Mouse (Mus musculus) liver, embryonic 16.5 days (tissue): ENCODE measurements around the gene Slc1a7. TPM values are rescaled to one million over a fixed set of nuclear protein-coding genes. Genes with fewer than 3 reads are reported as not detected.
A peak's percentile ranks its signal among the peaks of the same experiment; 100 is the strongest.

ENCODE experiments used
- ATAC-seq: fragments of 200-750 bp; cut with Nextera tagmentation; 2 replicates; pipeline ENCODE4 v1.8.0; 2017; ENCODE audit warnings: low read depth, mild to moderate bottlenecking, moderate number of reproducible peaks, moderate library complexity
- H3K27ac ChIP-seq: fragments of 300-500 bp; sonication (generic); 2 replicates; pipeline ENCODE4 v1.5.1; 2014; ENCODE audit warnings: mild to moderate bottlenecking, low read length
- H3K27me3 ChIP-seq: fragments of 300-500 bp; sonication (generic); 2 replicates; pipeline ENCODE4 v1.6.1; 2014; ENCODE audit warnings: low read depth, low read length, mixed read lengths; ENCODE audit not compliant: control insufficient read depth, insufficient read depth
- H3K36me3 ChIP-seq: fragments of 300-500 bp; sonication (generic); 2 replicates; pipeline ENCODE4 v1.6.1; 2014; ENCODE audit warnings: mild to moderate bottlenecking; ENCODE audit not compliant: control insufficient read depth, insufficient read depth
- H3K4me1 ChIP-seq: fragments of 300-500 bp; sonication (generic); 2 replicates; pipeline ENCODE4 v1.6.1; 2014; ENCODE audit warnings: low read depth, low read length, mixed read lengths; ENCODE audit not compliant: control insufficient read depth
- H3K4me2 ChIP-seq: fragments of 300-500 bp; sonication (generic); 2 replicates; pipeline ENCODE4 v1.6.1; 2014; ENCODE audit warnings: low read depth, low read length, mixed read lengths
- H3K4me3 ChIP-seq: fragments of 300-500 bp; sonication (generic); 2 replicates; pipeline ENCODE4 v1.5.1; 2014; ENCODE audit warnings: low read depth, mild to moderate bottlenecking, low read length
- H3K9ac ChIP-seq: fragments of 300-500 bp; sonication (generic); 2 replicates; pipeline ENCODE4 v1.6.1; 2014; ENCODE audit warnings: low read depth, low read length
- H3K9me3 ChIP-seq: fragments of 300-500 bp; sonication (generic); replicated peaks from 2 replicates; pipeline ENCODE4 v1.6.1; 2016; ENCODE audit warnings: low read length; ENCODE audit not compliant: control insufficient read depth
- WGBS: fragments of 180-500 bp; shearing (Covaris S2); extraction: QIAGEN DNeasy Blood & Tissue Kit; methylation state at CpG from one replicate; pipeline ENCODE4 v1.1.7; 2014; ENCODE audit not compliant: insufficient replicate concordance; 5-methylcytosine and 5-hydroxymethylcytosine counted together
- polyA plus RNA-seq: library from polyadenylated mRNA; unstranded; fragments of >200 nt; fragmentation: Nextera tagmentation; extraction: Ambion mirVana; gene quantifications from 2 replicates; pipeline ENCODE4 v1.2.1, GENCODE M21; 2015

Gene Slc1a7
- polyA plus RNA-seq, 1 experiment from 2014 or later = not detected

- H3K4me3 ChIP-seq = no peak overlapping the region
- no peaks in the 10 kb centered on the region for H3K27me3 ChIP-seq
- no peaks in the 10 kb centered on the region for H3K36me3 ChIP-seq
- no peaks in the 10 kb centered on the region for H3K4me1 ChIP-seq
- H3K9ac ChIP-seq = no peak overlapping the region
- ATAC-seq = no peak
- no peaks in the 10 kb centered on the region for H3K9me3 ChIP-seq
- WGBS = 61% methylated on average over 3 of the region's 3 CpGs
- H3K4me2 ChIP-seq = no peak overlapping the region
- no peak overlapping the region for H3K27ac ChIP-seq
Measured at GRCm38 (mm10) chr4:108016321-108016720, 48.2 kb downstream of the Slc1a7 start.

GRCm38 (mm10) chr4:108017839-108018238 lies 49.7 kb downstream of the Slc1a7 start:
- no peak overlapping the region for H3K4me2 ChIP-seq
- H3K36me3 ChIP-seq = no peaks in the 10 kb centered on the region
- H3K9me3 ChIP-seq = no peaks in the 10 kb centered on the region
- 72% methylated on average over 7 of the region's 7 CpGs for WGBS
- no peak overlapping the region for H3K9ac ChIP-seq
- no peak overlapping the region for H3K27ac ChIP-seq
- no peaks in the 10 kb centered on the region for H3K4me1 ChIP-seq
- no peak for ATAC-seq
- H3K4me3 ChIP-seq = no peak overlapping the region
- H3K27me3 ChIP-seq = no peaks in the 10 kb centered on the region

GRCm38 (mm10) chr4:108018241-108018923 lies 50.2 kb downstream of the Slc1a7 start:
- 45% methylated on average over 10 of the region's 10 CpGs for WGBS
- no peak overlapping the region for H3K27ac ChIP-seq
- H3K9ac ChIP-seq = no peak overlapping the region
- no peak overlapping the region for H3K4me3 ChIP-seq
- no peaks in the 10 kb centered on the region for H3K9me3 ChIP-seq
- no peaks in the 10 kb centered on the region for H3K36me3 ChIP-seq
- no peaks in the 10 kb centered on the region for H3K4me1 ChIP-seq
- H3K27me3 ChIP-seq = no peaks in the 10 kb centered on the region
- no peak overlapping the region for H3K4me2 ChIP-seq
- no peak for ATAC-seq

GRCm38 (mm10) chr4:108018961-108019921 lies 51.1 kb downstream of the Slc1a7 start:
- no peaks in the 10 kb centered on the region for H3K27me3 ChIP-seq
- H3K27ac ChIP-seq = no peak overlapping the region
- H3K36me3 ChIP-seq = no peaks in the 10 kb centered on the region
- no peaks in the 10 kb centered on the region for H3K9me3 ChIP-seq
- H3K9ac ChIP-seq = no peak overlapping the region
- H3K4me3 ChIP-seq = no peak overlapping the region
- 53% methylated on average over 13 of the region's 14 CpGs for WGBS
- H3K4me2 ChIP-seq = no peak overlapping the region
- peaks cover under 1% of the 10 kb centered on the region; the same call in 1 of the 2 replicates for H3K4me1 ChIP-seq
- no peak for ATAC-seq

GRCm38 (mm10) chr4:108020178-108020577 lies 52.0 kb downstream of the Slc1a7 start:
- Histone ChIP-seq H3K4me1 (peaks cover 4% of the 10 kb centered on the region), H3K9me3 (no peaks in the 10 kb centered on the region), H3K36me3 (no peaks in the 10 kb centered on the region), H3K27ac (no peak overlapping the region), H3K4me2 (no peak overlapping the region), H3K27me3 (no peaks in the 10 kb centered on the region), H3K9ac (no peak overlapping the region), H3K4me3 (no peak overlapping the region)
- WGBS = 58% methylated on average over 6 of the region's 6 CpGs
- no peak for ATAC-seq

GRCm38 (mm10) chr4:108023186-108023585 lies 55.1 kb downstream of the Slc1a7 start:
- H3K4me3 ChIP-seq = no peak overlapping the region
- H3K27ac ChIP-seq = no peak overlapping the region
- H3K4me1 ChIP-seq = peaks cover 21% of the 10 kb centered on the region
- ATAC-seq = no peak
- H3K9me3 ChIP-seq = no peaks in the 10 kb centered on the region
- no peak overlapping the region for H3K9ac ChIP-seq
- H3K4me2 ChIP-seq = no peak overlapping the region
- no peaks in the 10 kb centered on the region for H3K36me3 ChIP-seq
- 49% methylated on average over 4 of the region's 4 CpGs for WGBS
- no peaks in the 10 kb centered on the region for H3K27me3 ChIP-seq

GRCm38 (mm10) chr4:108024641-108025040 lies 56.5 kb downstream of the Slc1a7 start:
- ATAC-seq = peak; percentile 46; the same call in 1 of the 2 replicates
- Histone ChIP-seq H3K4me2 (no peak overlapping the region), H3K27me3 (peaks cover 5% of the 10 kb centered on the region), H3K9me3 (no peaks in the 10 kb centered on the region), H3K4me3 (no peak overlapping the region), H3K27ac (no peak overlapping the region), H3K9ac (no peak overlapping the region), H3K36me3 (no peaks in the 10 kb centered on the region), H3K4me1 (peaks cover 21% of the 10 kb centered on the region)
- 72% methylated on average over 5 of the region's 5 CpGs for WGBS

- Histone ChIP-seq H3K9me3 (no peaks in the 10 kb centered on the region), H3K9ac (0 out of 2 replicates have a peak overlapping the region, but pooled peaks have one; percentile 31), H3K4me2 (peak overlapping the region; percentile 55), H3K27ac (no peak overlapping the region), H3K4me1 (peaks cover 21% of the 10 kb centered on the region), H3K27me3 (peaks cover 11% of the 10 kb centered on the region), H3K4me3 (peak overlapping the region; percentile 23), H3K36me3 (no peaks in the 10 kb centered on the region)
- WGBS = 8% methylated on average over 10 of the region's 10 CpGs
- ATAC-seq = peak; percentile 59
Measured at GRCm38 (mm10) chr4:108025269-108025668, 57.1 kb downstream of the Slc1a7 start.

- peaks cover 21% of the 10 kb centered on the region for H3K27me3 ChIP-seq
- ATAC-seq = peak; percentile 71
- H3K9ac ChIP-seq = no peak overlapping the region
- 10% methylated on average over 3 of the region's 3 CpGs for WGBS
- H3K9me3 ChIP-seq = no peaks in the 10 kb centered on the region
- H3K36me3 ChIP-seq = no peaks in the 10 kb centered on the region
- no peak overlapping the region for H3K27ac ChIP-seq
- no peak overlapping the region for H3K4me2 ChIP-seq
- H3K4me1 ChIP-seq = peaks cover 21% of the 10 kb centered on the region
- no peak overlapping the region for H3K4me3 ChIP-seq
Measured at GRCm38 (mm10) chr4:108026193-108026592, 58.1 kb downstream of the Slc1a7 start.
